Mouse (Mus musculus): ENCODE measurements around the gene Mpzl2. TPM values are rescaled to one million over a fixed set of nuclear protein-coding genes. Genes with fewer than 3 reads are reported as not detected.

The Mpzl2 gene
- polyA plus RNA-seq, 1 experiment = 0.49 TPM

DNA sequence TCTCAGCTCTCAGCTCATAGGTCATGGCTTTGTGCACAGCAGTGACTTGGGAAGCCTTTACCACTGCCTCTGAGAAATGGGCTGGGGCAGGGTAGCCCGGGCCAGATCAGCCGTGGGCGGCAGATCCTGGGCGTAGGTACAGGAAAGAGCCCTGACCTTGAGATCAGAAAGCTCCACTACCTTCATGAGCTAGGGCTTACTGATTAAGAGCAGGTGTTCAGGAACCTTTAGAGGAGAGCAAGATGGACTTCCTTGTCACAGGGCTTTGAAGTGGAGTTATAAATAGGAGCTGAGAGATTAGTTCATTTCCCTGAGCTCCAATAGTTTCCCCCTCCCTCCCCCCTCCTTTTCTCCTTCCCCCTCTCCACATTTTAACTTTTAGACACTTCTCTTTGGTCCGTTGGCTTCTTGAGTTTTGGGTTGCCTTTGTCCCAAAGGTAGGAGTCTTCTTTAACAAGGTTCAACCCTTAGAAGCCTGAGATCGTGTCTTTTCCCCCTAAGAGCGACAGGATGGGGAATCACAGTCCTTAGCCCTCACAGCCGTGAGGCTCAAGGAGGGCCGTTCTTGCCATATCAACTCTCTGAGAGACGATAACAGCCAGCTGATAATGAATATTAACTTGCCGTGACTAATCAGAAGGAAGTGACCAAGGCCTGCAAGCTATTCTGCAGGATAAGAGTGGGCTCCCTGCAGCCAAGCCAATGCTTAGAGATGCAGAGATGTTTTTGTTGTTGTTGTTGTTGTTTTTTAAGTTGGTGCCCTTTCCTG, 63.8 kb downstream of the Mpzl2 start:
- H3K27ac ChIP-seq (ENCODE audit: insufficient read depth, low read length) = no peak overlapping the region

More for the DNA sequence above, 63.8 kb downstream of the Mpzl2 start:
- no peak overlapping the region for H3K4me3 ChIP-seq (ENCODE audit: extremely low read depth, insufficient read depth, insufficient read length)
- WGBS = 67% methylated on average over 11 of the region's 11 CpGs
- no peak for DNase-seq (ENCODE audit: low read depth in 1 of 2, low spot score in 2 of 2)
- no peak for TF ChIP-seq CTCF (IDR thresholded peaks at IDR 0.05; ENCODE audit: extremely low read depth, insufficient read depth, insufficient read length, insufficient replicate concordance)
- no peak for TF ChIP-seq POLR2A (IDR thresholded peaks at IDR 0.05; ENCODE audit: low read depth, low read length)
- H3K36me3 ChIP-seq (ENCODE audit: control insufficient read depth, insufficient read depth, low read length) = peaks cover 3% of the 10 kb centered on the region; the same call in 1 of the 2 replicates
- H3K4me1 ChIP-seq (ENCODE audit: control insufficient read depth, insufficient read depth, insufficient read length) = no peaks in the 10 kb centered on the region
- H3K27me3 ChIP-seq (ENCODE audit: control insufficient read depth, insufficient read depth, low read length) = no peaks in the 10 kb centered on the region

Other genes with a start within 250 kb of the Mpzl2 start
- 0.72 and 0.74 TPM in 2 replicates for gene Tmem25, start 240.5 kb upstream of the Mpzl2 start, polyA plus RNA-seq (2012; rRNA removed)
- gene Ttc36, start 236.7 kb upstream of the Mpzl2 start, polyA plus RNA-seq (2012; rRNA removed) = 1.9 and 2.2 TPM in 2 replicates
- gene Kmt2a, start 158.5 kb upstream of the Mpzl2 start, polyA plus RNA-seq (2012; rRNA removed) = 36.8 and 38.4 TPM in 2 replicates
- gene Atp5l, start 119.1 kb upstream of the Mpzl2 start, polyA plus RNA-seq (2012; rRNA removed) = 65.8 and 79.4 TPM in 2 replicates
- gene Ube4a, start 74.2 kb upstream of the Mpzl2 start, polyA plus RNA-seq (2012; rRNA removed) = 6.5 and 9.5 TPM in 2 replicates
- 12.8 and 14.5 TPM in 2 replicates for gene Cd3g, start 59.4 kb upstream of the Mpzl2 start, polyA plus RNA-seq (2012; rRNA removed)
- 19.6 and 24.0 TPM in 2 replicates for gene Cd3d, start 58.0 kb upstream of the Mpzl2 start, polyA plus RNA-seq (2012; rRNA removed)
- 42.8 and 44.8 TPM in 2 replicates for gene Cd3e, start 30.2 kb upstream of the Mpzl2 start, polyA plus RNA-seq (2012; rRNA removed)
- gene Mpzl3, start 15.4 kb downstream of the Mpzl2 start, polyA plus RNA-seq (2012; rRNA removed) = 1.7 and 2.2 TPM in 2 replicates
- gene Jaml, start 39.4 kb downstream of the Mpzl2 start, polyA plus RNA-seq (2012; rRNA removed) = 2.4 and 2.8 TPM in 2 replicates
- gene Scn2b, start 78.0 kb downstream of the Mpzl2 start, polyA plus RNA-seq (2012; rRNA removed) = 0.97 and 1.8 TPM in 2 replicates
- gene Scn4b, start 98.6 kb downstream of the Mpzl2 start, polyA plus RNA-seq (2012; rRNA removed) = 0.47 and 0.91 TPM in 2 replicates
- gene BC049352, start 142.2 kb downstream of the Mpzl2 start, polyA plus RNA-seq (2012; rRNA removed) = 0.37 and 0.45 TPM in 2 replicates
- gene Tmprss4, start 164.3 kb downstream of the Mpzl2 start, polyA plus RNA-seq (2012; rRNA removed) = 0.33 and 0.52 TPM in 2 replicates
- 60.6 and 65.1 TPM in 2 replicates for gene Il10ra, start 229.3 kb downstream of the Mpzl2 start, polyA plus RNA-seq (2012; rRNA removed)